Mouse (Mus musculus): Measurements from ENCODE around the gene Ppp1r12b. TPM values are rescaled to one million over a fixed set of nuclear protein-coding genes. Genes with fewer than 3 reads are reported as not detected.

Gene Ppp1r12b
- total RNA-seq, 2 experiments from 2014 or later: 1.5 to 5.2 TPM

- no peak for ATAC-seq (replicated peaks; ENCODE audit: low FRiP score, poor library complexity, severe bottlenecking)
These were observed 182.9 kb downstream of the Ppp1r12b start for GRCm38 (mm10) chr1:134772821-134773220.

DNA sequence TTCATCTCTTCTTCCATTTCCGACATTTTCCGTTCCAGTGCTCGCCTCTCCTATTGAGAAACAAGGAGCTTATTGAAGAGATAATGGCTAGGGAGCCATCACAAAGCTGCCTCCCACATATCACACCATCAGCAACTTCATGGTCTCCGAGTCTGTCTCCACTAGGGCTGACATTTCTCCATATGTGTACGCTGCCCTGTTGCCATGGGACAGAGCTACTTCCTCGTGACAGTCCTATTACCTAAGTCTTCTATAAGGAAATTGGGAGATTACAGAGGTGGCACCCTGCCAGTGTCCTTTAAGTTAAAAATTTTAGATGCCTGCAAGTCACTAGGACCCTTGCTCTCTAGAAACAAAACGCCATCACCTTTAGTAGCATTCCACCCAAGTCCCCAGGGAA is 183.7 kb downstream of the Ppp1r12b start:
- no peak for ATAC-seq (replicated peaks; ENCODE audit: low FRiP score, poor library complexity, severe bottlenecking)

DNA sequence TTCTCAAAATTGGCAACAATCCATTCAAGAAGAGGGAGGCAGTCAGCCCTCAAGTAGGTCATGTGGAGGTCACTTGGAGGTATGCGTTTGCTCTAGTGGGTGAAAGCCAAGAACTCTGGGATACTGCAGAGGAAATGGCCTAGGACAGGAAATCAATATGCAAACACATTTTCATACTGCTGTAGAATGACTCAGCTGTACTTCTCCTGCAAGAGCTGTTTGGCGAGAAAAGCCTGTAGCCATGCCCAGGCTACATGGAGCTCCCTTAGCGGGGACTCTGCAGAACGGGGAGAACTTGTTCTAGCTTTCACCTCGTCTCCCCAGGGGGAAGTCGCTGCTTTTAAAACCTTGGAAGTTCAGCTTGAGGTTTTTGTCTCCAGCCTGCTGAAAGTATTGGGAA is 184.4 kb downstream of the Ppp1r12b start:
- no peak for ATAC-seq (replicated peaks; ENCODE audit: low FRiP score, poor library complexity, severe bottlenecking)

GRCm38 (mm10) chr1:134770312-134770711 is 185.4 kb downstream of the Ppp1r12b start:
- ATAC-seq (replicated peaks; ENCODE audit: low FRiP score, poor library complexity, severe bottlenecking): no peak

- ATAC-seq (replicated peaks; ENCODE audit: low FRiP score, poor library complexity, severe bottlenecking): no peak
These were observed 189.3 kb downstream of the Ppp1r12b start for GRCm38 (mm10) chr1:134766448-134766847.

DNA sequence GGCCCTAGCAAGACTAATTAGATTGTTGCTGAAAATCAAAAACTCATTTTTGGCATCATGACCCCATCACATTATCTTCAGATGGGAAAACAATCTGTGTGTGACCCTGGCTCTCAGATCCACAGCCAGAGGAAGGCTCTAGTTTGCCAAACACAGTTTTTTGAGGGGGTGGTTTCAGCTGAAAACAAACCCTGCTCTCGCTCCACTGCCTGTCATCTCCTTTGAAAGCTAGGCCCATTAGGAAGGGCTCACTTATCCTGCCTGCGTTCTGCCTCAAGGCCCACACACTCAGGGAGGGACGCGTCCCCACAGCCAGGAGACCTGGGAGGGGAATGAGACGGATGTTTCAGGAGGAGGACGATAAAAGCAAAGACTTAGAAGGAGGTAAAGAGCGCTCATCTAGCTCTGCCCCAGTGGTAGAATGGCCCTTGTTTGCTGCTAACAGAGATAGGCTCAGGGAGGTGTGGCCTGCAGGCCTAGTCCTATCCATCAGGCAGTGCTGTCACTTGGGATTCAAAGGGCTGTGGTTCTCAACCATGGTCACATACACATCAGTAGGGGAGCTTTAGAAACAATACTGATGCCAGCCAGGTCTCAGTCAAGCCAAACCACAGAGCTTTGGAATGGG is 190.8 kb downstream of the Ppp1r12b start:
- ATAC-seq (replicated peaks; ENCODE audit: low FRiP score, poor library complexity, severe bottlenecking): no peak

GRCm38 (mm10) chr1:134763776-134764438 is 191.8 kb downstream of the Ppp1r12b start:
- no peak for ATAC-seq (replicated peaks; ENCODE audit: low FRiP score, poor library complexity, severe bottlenecking)

DNA sequence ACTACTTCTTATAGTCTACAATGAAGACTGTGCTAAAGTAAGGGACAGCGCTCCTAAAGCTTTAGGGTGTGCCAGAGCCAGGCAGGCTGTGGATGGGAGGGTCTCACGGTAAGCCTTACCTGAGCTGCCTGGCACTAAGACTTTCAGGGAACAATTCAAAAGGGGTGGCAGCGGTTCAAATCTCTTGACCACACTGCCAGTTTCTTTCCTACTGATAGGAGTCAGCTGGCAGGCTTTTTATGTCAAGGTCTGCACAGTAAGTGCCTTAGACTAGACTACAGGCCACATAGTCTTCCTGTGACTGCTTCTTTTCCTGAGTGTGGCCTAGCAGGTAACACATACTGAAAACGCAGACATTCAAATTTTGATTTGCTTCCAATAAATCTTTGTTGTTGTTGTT is 192.5 kb downstream of the Ppp1r12b start:
- no peak for ATAC-seq (replicated peaks; ENCODE audit: low FRiP score, poor library complexity, severe bottlenecking)

- no peak for ATAC-seq (replicated peaks; ENCODE audit: low FRiP score, poor library complexity, severe bottlenecking)
These were observed 194.2 kb downstream of the Ppp1r12b start for GRCm38 (mm10) chr1:134761534-134761933.

- no peak for ATAC-seq (replicated peaks; ENCODE audit: low FRiP score, poor library complexity, severe bottlenecking)
These were observed 195.1 kb downstream of the Ppp1r12b start for GRCm38 (mm10) chr1:134760642-134761041.

GRCm38 (mm10) chr1:134759133-134759532 is 196.6 kb downstream of the Ppp1r12b start:
- no peak for ATAC-seq (replicated peaks; ENCODE audit: low FRiP score, poor library complexity, severe bottlenecking)

DNA sequence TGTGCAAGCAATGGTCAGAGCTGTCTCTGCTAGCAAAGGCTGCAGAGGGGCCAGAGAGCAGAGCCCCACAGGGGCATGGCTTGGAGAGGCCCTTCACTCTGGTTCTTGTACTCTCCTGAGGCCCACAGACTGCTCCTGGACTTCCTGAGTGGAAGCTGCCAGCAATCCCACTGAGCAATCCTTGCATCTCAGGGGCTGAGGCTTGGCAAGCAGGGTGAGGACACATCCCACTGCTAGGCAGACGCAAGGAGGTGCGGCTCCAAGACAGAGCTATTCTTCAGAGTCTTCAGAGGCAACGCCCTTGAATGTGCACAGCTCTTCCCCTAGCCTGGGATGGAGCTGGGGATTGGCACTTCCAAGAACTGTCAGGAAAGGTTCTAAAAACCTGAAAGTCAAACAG is 198.5 kb downstream of the Ppp1r12b start:
- ATAC-seq (replicated peaks; ENCODE audit: low FRiP score, poor library complexity, severe bottlenecking): no peak

GRCm38 (mm10) chr1:134756190-134756873 is 199.4 kb downstream of the Ppp1r12b start:
- no peak for ATAC-seq (replicated peaks; ENCODE audit: low FRiP score, poor library complexity, severe bottlenecking)

- ATAC-seq (replicated peaks; ENCODE audit: low FRiP score, poor library complexity, severe bottlenecking): no peak
These were observed 200.1 kb downstream of the Ppp1r12b start for GRCm38 (mm10) chr1:134755548-134756189.

DNA sequence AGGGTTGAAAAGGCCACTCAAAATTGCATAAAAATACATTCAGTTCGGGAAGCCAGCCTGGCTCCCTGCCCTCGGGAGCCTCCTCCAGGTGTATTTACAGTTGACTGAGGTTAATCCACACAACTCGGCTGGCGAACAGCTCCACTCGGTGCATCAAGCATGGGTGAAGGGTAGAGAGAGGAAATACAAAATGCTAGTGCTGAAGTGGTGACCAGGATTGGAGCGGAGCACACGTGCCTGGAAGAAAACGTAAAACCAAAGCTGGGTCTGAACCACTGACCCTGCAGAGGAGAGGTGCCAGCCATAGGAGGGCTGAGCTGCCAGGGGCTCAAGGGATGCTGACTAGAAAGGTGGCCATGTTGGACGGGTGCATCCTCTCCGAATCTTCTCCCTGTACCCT is 200.9 kb downstream of the Ppp1r12b start:
- no peak for ATAC-seq (replicated peaks; ENCODE audit: low FRiP score, poor library complexity, severe bottlenecking)

- no peak for ATAC-seq (replicated peaks; ENCODE audit: low FRiP score, poor library complexity, severe bottlenecking)
These were observed 201.8 kb downstream of the Ppp1r12b start for GRCm38 (mm10) chr1:134753751-134754630.

DNA sequence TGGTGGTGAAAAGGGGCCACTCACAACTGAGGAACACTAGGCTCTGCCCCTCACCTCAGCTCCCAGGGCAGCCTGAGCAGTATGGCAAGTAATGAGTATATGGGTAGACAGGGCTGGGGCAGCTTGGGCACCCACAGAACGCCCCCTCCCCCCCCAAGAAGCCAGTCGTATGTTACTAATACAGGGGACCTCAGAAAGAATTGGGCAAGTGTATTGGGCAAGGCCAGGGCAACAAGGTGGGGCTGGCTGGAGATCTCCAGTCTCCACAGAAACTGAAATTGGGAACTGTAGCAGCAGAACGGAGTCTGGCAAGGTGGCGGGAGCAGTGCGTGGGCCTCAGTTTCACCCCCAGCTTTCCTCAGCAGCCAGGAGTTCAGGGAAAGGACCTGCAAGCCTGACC is 203.3 kb downstream of the Ppp1r12b start:
- no peak for ATAC-seq (replicated peaks; ENCODE audit: low FRiP score, poor library complexity, severe bottlenecking)

DNA sequence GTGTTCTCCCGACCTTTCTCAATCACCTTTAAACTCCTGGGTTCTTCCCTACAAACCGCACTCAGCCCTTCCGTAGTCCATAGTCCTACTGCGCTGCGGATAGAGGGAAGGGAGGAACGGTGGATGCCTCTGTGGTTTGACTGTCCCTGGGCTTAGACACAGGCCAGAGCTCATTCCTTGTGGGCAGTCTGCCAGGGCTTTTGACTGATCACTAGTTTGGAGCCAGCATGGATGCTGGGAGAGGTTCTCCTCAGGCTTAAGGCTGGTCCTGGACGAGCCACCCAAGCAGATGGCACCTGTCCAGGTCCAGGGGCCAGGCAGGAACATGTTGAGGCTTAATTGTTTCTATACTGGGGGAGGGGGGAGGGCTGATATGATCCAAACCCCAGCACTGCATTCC is 205.9 kb downstream of the Ppp1r12b start:
- ATAC-seq (replicated peaks; ENCODE audit: low FRiP score, poor library complexity, severe bottlenecking): no peak

DNA sequence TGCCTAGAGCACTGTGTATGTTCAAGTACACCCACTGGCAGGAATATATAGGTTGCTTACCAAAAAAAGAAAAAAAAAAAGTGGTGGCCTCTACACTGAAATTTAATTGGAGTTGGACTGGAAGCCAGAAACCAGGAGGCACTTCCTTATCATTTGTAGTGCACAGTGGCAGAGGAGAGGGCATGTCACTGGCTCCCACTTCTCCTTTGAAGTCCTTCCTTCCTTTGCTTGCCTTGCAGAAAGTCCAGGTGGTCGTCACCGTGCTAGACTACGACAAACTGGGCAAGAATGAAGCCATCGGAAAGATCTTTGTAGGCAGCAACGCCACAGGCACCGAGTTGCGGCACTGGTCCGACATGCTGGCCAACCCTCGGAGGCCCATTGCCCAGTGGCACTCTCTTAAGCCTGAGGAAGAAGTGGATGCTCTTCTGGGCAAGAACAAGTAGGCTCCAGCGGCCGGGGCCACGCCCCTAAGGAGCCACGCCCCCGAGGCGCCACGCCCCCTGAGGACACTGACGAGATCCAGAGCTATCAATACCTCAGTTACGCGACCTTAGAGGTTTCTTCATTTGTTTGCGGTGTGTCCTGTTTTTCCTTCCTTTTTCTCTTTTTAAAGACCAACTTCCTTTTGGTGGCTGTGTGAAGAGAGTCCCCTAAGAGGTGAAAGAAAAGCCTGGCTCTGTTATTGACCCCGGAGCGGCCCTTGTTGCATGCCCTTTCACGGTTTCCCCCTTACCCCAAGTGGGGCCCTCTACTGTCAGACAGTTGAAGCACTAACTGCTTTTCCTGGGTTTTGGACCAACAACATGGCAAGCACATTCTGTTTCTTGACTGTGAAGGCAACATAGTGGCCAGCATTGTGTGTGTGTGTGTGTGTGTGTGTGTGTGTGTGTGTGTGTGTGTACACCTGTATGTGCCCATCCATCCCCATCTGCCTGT is 208.2 kb downstream of the Ppp1r12b start:
- ATAC-seq (replicated peaks; ENCODE audit: low FRiP score, poor library complexity, severe bottlenecking): peak; percentile 78
